Mouse (Mus musculus) cerebellum, postnatal 10 days (tissue): ENCODE results near the gene Rpusd3.
A peak's percentile ranks its signal among the peaks of the same experiment; 100 is the strongest.

Experiments
- DNase-seq, 2 experiments: peaks; one replicate each; pipeline ENCODE4 v3.0.0; 2021; ENCODE audit warnings: mixed read lengths in 2 of 2

Rpusd3 gene

DNA sequence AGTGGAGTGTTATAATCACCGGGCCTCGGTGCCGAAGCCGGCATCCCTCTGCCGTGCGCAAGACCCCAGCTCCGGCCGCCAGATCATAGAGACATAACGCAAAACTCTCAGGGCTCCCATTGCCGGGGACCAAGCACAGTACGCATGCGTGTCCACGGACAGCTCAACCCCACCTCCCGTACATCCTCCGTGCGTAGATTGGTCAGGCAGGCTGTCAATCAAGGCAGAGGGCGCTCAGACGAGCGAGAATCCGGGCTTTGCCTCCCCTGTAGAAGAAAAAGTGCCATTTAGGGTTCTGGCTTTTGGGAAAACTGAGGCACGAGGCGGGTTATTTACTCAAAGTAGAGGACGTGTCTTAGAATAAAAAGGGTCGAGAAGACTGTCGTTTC lies at the start of gene Rpusd3:
Gene Rpusd3, minus strand, starts transcription at position 142 of the 389 bp plus-strand sequence.
- DNase-seq = peak; percentile 100

DNA sequence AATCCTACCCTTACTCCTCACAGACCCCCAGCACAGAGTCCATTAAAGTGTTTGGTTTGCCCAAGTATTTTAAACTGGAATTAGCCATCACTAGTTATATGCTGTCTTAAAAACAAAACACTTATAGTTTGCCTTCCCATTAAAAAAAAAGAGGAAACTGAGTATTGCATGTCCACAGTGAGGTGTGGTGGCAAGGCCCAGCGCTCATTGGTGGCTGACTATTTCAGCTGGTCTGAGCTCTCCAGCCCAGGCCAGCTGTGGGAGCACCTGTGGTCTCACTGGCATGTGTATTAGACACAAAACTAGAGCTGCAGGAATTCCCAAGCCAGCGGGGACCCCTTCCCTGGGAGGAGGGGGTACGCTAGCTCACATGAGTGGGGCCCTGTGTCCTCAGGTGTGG lies 49.4 kb upstream of the Rpusd3 start:
- no peak for DNase-seq

DNA sequence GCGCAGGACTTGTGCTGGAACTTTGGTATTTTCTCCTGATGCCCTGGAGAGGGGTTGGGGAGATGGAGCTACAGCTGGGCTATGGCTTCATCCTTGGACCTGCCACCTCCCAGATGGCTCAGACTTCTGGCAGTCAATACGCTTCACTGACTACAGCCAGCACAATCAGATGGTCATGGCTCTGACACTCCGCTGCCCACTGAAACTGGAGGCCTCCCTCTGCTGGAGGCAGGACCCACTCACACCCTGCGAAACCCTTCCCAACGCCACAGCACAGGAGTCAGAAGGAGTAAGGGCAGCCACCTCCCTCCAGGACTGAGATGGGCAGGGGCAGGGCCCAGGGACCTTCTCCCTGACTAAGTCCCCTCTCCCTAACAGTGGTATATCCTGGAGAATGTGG lies 46.5 kb upstream of the Rpusd3 start:
- DNase-seq = peak; percentile 81 to 86

DNA sequence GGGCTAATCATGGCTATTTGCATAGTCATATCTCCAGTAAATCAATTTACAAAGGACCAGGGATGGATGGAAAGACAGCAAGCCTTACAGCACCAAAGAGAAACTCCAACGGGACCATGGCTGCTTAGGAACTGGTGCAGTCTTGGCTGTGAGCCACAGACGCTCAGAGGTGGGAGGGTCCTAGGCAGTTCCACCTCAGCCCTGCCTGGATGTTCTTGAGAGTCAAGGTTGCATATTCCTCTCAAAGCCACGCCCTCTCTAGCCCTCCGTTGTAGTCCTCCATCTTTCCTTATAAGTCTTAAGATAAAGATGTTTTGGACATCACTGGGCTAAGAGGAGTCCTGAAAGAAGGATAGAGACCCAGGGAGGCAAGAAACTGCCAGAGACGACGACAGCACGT lies 44.9 kb upstream of the Rpusd3 start:
- DNase-seq = peak in 1 of 2 experiments; percentile 46

DNA sequence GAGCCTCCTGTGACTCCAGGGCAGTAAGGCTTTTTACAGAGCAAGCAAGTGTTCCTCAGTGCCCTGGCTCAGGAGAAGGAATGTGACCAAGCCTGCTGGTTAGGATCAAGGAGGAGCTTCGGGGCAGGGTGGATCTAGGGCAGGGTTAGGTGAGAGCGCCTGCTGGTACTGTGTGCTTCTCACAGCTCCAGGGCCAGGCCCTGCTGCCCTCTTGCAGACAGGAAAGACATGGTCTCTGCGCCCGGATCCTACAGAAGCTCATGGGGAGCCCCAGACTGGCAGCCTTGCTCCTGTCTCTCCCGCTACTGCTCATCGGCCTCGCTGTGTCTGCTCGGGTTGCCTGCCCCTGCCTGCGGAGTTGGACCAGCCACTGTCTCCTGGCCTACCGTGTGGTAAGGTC lies 39.5 kb upstream of the Rpusd3 start:
- peak; percentile 57 to 73 for DNase-seq

DNA sequence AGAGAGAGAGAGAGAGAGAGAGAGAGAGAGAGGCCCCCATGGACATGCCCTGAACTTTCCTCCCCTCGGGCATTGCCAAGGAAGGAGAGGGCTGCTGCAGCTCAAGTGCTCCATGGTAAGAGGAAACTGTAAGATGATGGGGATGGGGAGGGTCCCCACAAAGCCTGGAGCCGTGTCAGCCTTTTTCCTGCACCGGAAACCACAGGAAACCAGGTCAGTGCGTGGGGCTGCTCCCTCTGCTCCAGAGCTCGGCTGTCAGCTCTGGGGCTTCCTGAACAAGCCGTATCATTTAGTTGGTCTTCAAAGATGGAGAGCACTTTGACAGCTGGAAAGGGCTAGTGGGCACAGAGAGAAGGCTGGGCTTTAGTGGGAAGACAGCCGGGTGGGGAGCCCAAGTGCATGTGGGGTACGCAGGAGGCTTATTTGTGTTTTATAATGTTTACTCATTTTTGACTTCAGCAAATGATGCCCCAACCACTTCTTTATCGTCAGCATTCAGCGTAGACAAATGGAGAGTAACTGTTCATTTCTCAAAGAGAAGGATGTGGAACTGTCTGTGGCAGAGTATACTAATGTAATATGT lies 38.9 kb upstream of the Rpusd3 start, which contains the start of gene Il17re:
Gene Il17re, plus strand, starts transcription at position 533 of the 583 bp plus-strand sequence.
- DNase-seq = no peak

DNA sequence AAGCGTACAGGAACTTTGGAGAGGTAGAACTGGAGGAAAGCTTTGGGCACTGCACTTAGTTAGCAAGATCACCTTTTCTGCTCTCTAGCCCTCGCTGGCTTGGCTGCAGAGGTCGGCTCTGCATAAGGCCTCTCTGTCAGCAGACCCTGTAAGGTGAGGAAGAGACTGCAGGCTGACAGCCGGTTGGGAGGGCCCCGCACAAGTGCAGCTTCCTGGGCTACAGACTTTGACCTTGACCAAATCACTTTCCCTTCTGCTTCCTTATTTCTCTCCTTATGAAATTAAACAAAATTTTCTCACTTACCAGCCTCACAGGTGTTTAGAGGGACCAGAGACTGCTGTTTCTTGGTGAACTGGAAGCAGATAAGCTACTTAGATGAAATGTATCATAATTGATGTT lies 35.9 kb upstream of the Rpusd3 start:
- no peak for DNase-seq

DNA sequence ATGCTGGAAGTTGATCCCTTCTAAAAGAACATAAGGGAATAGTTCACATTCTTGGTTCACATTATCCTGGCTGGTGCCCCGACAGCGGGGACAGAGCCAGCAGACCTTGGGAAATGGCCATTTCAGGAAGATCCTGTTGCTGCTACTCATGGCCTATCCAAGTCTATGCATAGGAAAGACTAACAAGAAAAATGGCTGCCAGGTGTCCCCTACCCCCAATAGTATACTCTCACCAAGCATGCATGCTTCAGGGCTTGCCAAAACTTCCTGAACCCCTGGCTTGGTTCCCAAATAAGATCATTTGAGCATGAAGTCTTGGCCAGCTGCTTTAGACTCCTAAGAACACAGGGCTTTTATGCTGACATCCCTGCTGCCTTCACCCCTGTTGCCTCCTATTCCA lies 32.7 kb upstream of the Rpusd3 start:
- peak; percentile 86 to 88 for DNase-seq

DNA sequence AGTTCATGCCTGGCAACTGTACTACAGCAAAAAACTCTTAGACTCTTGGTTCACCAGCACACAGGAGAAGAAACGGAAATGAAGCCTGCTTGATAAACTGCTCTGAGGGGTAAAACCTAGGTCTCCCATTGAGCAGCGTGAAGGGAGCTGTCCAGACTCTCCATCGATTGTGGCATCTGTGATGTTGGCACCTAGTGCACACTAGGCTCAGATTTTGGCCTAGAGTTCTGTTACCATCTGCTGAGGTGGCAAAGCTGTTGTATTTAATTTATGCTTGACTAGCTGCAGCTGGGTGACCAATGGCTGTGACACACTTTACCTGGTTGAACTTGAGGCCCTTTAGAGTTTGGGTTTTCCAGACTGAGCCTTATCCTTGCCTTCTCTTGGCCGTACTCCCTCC lies 28.5 kb upstream of the Rpusd3 start:
- DNase-seq = peak; percentile 84 to 85

DNA sequence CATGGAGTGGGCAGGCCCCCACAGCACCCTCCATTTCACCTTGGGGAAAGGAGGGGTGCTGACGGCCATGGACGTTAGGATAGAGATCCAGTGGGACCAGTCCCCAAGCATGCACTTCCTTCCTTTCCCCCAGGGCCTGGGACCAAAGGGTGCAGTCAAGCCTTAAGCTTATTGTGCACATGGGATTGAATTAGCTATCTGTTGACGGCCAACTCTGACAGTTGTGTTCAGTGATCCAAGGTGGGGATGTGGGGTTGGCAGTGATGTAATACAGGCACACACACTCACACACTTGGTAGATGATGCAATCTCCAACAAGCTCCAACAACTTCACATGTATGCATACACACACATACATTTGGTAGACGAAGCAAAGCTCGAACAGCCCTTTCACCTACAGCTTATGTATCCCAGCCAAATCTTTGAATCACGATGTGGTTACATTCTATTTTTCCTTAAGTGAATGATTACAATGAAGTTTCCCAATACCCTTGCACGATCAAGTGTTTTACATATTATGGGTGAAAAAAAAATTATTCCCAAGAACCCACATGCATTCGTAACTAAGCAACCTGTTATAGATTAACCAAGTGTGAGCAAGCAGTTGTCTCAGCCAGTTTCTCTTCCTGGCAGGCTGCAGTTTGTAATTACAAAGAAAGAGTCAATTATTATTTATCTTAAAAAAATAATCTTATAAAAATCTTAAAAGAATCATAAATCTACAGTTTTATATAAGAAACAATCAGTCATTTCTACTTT lies 25.2 kb upstream of the Rpusd3 start:
- DNase-seq = no peak

DNA sequence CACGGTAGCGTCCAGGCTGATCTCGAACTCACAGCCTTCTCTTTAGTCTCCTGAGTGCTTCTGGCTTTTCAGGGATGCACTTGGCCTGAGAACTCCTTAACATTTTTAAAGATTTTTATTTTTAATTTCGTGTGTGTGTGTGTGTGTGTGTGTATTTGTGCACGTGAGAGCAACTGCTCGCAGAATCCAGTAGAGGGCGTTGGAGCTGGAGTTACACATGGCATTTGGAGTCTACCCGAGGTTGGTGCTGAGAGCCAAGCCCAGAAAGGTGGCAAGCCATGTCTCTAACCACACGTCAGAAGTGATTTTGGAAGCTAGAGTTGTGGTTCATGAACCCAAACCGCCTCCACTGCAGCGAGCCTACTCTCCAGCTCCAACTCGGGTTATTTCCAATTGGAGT lies 24.0 kb upstream of the Rpusd3 start:
- DNase-seq = peak; percentile 30 to 58

DNA sequence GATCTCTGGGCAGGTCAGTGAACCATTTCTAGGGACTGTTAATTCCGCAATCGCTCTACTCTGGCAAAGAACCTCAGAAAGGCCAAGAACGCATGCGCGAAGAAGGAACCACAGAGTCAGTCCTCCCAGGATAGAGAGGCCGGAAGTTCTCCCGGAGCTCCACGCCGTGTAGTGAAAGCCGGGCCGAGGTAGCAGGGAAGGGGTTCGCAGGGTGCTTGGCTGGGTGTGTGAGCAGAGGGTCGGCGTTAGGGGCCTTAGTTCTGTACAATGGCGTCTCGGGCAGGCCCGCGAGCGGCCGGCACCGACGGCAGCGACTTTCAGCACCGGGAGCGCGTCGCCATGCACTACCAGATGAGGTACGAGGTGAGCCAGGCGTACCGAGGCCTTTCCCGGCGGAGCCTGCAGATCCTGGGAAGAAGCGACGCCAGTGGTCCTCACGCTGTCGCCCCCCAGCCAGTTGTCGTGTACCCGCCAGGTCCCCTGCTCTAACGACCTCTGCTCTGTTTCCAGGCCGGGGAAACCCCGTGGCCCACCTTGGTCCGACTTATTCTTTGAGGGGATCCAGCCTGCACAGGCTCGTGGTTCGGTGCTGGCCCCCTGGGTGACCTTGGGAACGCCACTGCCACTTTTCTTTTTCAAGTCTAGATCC lies 23.4 kb upstream of the Rpusd3 start, which contains the start of gene Jagn1:
Gene Jagn1, plus strand, starts transcription at position 128 of the 649 bp plus-strand sequence.
- DNase-seq = peak; percentile 91 to 95

DNA sequence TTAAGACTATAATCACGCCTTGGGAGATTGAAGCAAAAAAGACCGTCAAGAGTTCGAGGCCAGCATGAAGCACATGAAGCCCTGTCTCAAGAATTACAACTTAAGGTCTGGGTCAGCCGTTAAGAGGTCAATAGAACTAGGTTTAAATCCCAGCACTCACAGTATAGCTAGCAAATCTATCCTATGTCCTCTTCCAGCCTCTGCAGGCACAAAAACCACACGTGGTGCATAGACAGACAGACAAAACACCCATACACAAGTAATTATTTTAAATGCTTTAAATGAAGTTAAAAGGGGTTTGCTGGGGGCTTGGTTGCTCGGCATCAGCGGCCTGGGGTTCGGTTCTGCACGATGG lies 22.9 kb upstream of the Rpusd3 start:
- no peak for DNase-seq

DNA sequence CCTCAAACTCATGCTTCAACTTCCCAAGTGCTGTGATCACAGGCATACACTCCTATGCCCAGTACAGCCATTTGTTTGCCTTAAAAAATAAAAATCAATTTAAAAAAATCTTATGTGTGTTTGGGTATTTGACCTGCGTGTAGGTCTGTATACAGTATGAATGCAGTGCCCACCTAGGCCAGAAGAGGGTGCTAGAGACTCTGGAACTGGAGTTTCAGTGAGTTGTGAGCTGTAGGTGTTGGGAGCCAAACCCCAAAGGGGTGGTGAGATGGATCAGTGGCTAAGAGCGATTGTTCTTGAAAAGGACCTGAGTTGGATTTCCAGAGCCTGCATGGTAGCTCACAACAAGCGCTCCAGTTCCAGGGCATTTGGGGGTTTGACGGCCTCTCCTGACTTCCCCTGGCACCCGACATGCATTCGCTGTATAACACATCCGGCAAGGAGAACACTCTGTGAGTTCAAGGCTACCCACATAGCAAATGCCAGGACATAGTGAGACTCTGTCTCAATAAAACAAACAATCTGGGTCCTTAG lies 22.1 kb upstream of the Rpusd3 start:
- peak; percentile 90 to 94 for DNase-seq

DNA sequence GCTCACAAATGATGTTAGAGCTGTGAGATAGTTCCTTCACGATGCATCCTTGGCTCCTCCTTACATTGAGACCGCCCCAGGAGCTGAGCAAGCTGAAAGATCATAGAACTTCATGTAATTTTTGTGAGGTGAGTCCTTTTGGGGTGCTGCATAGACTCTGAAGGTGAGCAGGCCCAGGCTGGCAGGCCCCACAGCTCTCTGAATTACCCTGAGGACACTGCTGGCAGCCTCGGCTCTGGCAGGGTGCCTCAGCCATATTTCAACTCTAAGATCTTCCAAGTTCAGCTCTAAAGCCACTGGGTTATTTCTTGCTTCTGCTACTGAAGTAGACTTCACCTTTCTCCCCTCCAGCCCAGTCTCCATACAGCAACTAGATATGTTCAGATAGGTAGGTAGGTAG lies 21.5 kb upstream of the Rpusd3 start:
- no peak for DNase-seq

DNA sequence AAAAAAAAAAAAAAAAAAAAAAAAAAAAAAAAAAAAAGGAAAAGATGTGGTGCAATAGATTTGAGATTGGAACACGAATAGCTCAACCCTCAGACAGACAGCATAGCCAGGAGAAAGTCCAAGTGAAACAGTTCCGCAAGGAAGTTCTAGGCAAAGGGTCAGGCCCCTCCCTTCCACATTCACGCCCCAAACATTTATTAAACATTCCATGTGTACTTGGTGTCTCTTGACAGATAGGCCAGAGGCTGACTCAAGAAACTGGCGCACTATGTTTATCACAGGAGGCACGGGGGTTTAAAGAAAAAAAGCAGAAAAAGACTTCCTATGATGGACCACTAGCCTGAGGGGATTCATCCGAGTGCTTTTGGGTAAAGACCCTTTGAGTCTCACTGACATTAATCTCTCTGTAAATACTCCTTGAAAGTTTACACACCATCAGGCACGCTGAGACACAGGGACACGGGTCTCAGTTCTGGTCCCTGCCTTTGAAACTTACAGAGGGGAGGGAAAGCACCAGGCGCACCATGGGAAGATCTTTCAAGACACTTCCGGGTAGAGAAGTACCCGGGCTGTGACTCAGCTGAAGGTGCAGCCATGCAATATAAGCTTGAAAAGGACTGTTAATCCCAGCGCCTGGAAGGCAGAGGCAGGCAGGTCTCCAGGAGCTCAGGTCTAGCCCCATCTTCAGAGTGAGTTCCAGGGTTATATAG lies 19.7 kb upstream of the Rpusd3 start:
- no peak for DNase-seq

DNA sequence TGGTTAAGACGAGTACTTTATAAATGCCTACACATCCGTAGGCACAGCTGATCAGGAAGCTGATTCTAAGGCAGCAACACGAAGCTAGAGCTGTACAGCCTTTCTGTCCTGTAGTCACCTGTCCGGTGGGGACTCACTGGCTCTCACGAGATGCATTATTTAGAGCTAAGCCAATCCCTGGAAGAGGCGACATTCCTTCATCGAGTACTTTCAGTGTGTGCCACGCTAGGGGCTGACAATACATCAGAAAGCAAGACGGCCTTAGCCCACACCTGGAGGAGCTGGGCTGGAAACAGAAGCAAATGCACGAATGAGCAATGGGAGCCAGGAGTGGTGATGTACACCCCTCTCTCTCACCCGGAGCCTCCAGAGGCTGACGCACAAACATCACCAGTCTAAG lies 18.0 kb upstream of the Rpusd3 start:
- no peak for DNase-seq

DNA sequence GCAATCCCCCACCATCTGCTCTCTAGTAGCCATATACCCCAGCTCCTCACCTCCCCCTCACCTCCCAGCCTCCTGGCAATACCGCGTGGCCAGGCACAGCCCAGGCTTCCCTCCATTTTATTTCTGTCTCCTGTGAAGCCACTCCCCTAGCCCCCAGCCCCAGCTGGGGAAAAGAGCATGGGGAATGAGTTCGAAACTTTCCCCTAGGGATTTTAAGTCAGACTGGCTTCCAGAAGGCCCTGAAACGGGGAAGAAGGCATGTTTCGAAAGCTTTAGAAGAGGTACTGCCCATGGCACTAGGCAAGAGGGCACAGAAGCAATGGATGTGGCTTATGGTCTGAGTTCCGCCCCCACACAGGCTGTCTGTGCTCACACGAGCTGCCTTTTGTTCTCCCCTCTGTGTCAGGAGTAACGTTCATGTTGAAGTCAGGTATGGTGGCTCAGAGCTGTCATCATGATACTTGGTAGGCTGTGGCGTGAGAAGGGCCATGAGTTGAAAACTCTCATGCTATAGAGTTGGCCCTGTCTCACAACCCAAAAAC lies 16.6 kb upstream of the Rpusd3 start, which contains the start of gene Cidec:
Gene Cidec, minus strand, starts transcription at position 97 of the 542 bp plus-strand sequence.
- no peak for DNase-seq

DNA sequence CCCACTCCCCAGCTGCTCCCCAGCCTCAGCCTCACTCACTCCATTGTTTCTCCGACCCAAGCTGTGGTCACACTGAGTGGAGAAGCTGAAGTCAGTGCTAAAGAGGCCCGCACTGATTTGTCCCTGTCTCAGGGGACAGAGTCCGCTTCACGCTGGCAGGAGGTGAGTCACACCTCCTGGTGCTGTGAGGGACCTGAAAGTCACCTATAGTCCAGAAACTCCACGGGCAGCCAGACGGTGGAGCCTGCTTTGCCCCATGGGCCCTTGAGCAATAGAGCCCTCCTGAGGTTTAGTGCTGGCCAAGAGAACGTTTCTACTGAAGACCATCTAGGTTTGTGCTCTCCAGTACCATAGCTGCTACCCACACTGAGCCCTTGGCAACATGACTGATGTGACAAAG lies 15.6 kb upstream of the Rpusd3 start:
- no peak for DNase-seq

DNA sequence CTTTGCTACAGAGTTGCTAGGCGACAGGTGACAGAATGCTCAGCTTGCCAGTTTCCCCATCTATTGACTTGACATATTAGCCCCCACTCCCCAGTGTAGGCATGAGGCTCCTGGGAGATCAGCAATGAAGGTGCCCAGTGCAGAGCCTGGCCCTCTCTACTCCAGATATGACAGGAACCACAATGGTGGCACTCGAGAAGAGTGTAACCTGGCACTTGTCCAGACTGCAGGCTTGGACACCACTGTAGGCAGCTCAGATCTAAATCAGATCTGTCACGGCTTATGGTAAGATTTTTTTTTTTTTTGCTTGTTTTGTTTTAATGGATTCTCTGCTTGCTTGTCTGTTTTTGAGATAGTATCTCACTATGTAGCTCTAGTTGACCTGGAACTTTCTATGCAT lies 14.5 kb upstream of the Rpusd3 start:
- peak in 1 of 2 experiments; percentile 19 for DNase-seq

DNA sequence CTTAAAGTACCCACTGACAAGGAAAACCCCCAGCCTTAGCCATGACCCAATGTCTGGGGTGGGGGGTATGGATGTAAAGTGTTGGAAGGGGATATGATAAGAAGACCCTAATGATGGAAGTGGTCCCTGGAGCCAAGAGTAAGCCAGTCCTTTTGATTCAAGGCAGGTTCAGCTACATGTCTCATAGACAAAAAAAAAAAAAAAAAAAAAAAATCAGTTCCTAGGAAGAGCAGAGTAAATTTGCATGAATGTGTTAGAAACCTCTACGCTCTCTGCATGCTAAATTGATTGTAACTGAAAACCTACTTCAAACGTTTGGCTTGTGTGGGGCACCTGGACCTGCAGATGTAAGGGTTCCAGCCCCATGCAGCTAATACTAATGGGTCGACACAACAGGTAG lies 12.7 kb upstream of the Rpusd3 start:
- no peak for DNase-seq

DNA sequence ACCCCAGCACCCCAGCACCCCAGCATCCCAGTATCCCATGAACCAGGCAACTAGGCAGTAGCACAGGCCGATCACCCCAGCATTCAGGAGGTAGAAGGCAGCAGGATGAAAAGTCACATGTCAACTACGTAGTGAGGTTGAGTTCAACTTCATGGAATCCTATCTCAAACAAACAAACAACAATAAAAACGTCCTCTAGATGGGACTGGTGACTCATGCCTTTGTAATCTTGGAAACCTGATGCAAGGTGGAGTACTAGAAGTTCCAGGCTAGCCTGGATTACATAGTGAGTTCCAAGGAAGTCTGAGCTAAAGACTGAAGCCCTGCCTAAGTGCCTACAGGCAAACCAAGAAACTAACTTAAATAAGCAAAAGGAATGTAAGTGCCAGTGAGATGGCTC lies 11.7 kb upstream of the Rpusd3 start:
- DNase-seq = no peak

DNA sequence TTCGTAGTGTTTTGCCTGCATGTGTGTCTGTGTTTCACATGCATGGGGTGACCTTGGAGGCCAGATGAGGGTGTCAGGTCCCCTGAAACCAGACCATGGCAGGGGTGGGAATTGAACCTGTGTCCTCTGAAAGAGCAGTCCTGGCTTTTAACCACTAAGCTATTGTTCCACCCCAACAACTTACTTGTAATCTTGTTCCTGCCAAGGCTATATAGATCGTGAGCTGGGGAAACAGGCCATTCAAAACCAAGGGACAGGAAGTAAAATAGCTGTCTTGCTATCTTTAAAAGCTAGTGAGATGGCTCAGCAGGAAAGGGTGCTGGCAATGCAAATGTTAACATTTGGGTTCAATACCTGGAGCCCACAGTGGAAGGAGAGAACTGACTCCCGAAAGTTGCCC lies 10.8 kb upstream of the Rpusd3 start:
- DNase-seq = no peak
